Mouse (Mus musculus) cortical plate, adult 2 months (tissue): ENCODE data around the gene Cfap157.

Experiments used
- CTCF ChIP-seq: fragments of 200-500 bp; IDR thresholded peaks from 2 replicates; pipeline ENCODE4 v1.5.1; 2011; ENCODE audit warnings: mild to moderate bottlenecking, control low read depth, low read length; ENCODE audit not compliant: insufficient read depth; ENCODE audit errors: extremely low read depth
- POLR2A ChIP-seq: fragments of 200-500 bp; IDR thresholded peaks from 2 replicates; pipeline ENCODE4 v1.6.1; 2011; ENCODE audit warnings: mild to moderate bottlenecking, low read length, control low read depth; ENCODE audit not compliant: insufficient read depth; ENCODE audit errors: extremely low read depth

- TF ChIP-seq POLR2A (no peak), CTCF (no peak)
Observed at GRCm38 (mm10) chr2:32778081-32778480, 6.1 kb downstream of the Cfap157 start.
